Mouse (Mus musculus) cerebellum, adult (tissue): ENCODE measurements around the gene Galr3.
"Not testable (repeated sequence)": the region's sequence is repeated elsewhere in the genome, so short reads cannot be mapped to it uniquely, and the experiment has no call there.

ENCODE experiments used
- ATAC-seq: cut with Nextera tagmentation; 2 replicates; pipeline ENCODE4 v1.9.2; 2017; ENCODE audit warnings: mild to moderate bottlenecking, moderate library complexity, mixed read lengths; ENCODE audit not compliant: insufficient number of reproducible peaks, low FRiP score, low TSS enrichment

Galr3 gene

DNA sequence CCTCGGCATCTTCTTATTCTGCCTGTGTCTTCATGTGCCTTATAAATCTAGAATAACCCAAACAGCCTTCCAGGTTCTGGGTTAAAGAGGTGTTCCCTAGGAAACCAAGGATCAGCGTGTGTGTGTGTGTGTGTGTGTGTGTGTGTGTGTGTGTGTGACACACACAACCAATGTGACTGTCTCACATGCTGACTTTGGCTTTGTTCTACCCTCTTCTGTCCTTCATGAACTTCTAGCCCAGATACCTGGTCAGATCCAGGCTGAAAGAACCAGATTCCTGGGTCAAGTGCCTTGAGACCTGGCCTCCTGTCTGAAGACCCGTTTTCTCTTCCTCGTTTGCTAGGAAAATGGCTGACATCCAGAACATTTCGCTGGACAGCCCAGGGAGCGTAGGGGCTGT is at the start of gene Galr3:
Gene Galr3 (plus strand): TSS at position 301 of the 400 bp plus-strand sequence.
- no peak for ATAC-seq

DNA sequence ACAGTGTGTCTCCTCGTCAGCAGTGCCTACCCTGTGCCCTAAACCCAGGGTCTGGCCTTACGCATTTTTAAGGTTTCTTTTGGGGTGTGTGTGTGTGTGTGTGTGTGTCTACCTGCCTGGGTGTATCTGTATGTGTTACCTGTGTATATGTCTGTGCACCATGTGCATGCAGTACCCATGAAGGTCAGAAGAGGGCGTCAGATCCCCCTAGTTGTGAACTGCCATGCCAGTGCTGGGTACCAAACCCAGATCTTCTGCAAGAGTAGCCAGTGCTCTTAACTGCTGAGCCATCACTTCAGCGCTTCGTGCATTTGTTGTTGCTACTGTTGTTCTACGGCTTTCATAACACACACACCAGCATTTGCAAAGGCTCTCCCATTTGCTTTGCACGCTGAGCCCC is 49.5 kb upstream of the Galr3 start:
- ATAC-seq = no peak

DNA sequence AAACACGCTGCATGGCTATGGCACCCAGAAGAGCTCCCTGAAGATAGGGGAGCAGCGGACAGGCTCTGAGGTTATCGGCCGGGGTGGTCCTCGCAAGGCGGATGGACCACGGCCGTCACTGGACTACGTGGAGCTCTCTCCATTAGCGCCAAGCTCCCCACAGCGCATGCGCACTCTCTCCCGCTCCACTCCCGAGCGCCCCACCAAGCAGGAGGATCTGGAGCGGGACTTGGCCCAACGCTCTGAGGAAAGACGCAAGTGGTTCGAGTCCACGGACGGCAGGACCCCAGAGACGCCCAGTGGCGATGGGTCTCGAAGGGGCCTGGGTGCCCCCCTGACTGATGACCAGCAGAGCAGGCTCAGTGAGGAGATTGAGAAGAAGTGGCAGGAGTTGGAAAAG is 48.8 kb upstream of the Galr3 start:
- no peak for ATAC-seq

DNA sequence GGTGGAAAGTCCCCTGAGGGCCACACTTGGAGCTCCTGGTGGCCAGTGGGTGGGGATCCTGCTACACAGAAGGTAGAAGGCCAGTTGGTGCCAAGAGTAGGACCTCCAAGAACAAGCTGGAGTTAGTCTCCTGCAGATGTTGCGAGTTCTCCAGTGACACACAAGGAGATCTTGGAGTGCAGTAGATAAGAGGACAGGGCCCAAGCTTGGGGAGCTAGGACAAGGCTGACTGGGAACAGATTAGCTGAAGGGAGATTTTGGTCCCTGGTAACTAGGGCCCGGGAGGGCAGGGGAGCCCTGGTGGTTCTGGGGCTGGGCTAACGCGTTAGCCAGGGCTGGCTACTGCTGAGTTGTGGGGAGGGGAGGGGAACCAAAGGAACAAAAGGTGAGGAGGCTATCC is 45.8 kb upstream of the Galr3 start:
- no peak for ATAC-seq

DNA sequence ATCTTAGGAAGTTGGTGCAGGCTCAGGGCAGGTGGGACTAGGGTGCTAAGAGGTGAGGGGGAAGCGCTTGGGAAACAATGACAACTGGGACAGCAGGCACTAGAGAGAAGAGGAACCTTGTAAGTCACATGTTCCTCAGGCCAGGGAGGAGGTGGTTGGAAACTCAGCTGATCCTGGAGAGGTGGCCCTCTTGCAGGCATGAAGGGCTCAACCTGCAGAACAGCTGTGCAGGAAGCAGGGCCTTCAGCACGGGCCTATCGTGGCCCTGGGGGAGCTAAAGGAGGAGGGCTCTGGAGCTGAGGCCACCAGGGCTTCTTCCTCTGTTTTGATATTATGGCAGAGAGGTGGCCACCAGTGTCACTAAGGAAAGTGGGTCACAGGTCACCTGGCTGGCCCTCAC is 45.0 kb upstream of the Galr3 start:
- ATAC-seq = no peak

DNA sequence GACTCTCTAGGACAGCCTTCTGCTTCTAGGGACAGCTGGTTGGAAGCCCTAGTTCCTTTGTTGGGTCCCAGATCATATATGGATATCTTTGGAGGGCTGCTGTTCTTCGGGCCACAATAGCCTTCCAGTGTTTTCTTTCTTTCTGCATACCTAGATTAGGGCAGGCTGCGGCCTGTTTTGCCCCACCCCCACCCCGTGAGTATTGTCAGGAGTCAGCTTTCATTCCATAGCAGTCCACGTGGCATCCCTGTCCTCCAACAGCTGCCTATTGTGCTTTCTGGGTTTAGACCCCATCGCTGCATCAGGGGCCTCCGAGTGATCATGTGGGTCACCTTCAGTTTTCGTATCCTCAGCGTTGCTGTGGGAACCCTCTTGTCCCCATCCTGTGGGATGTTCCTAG is 43.3 kb upstream of the Galr3 start:
- no peak for ATAC-seq

DNA sequence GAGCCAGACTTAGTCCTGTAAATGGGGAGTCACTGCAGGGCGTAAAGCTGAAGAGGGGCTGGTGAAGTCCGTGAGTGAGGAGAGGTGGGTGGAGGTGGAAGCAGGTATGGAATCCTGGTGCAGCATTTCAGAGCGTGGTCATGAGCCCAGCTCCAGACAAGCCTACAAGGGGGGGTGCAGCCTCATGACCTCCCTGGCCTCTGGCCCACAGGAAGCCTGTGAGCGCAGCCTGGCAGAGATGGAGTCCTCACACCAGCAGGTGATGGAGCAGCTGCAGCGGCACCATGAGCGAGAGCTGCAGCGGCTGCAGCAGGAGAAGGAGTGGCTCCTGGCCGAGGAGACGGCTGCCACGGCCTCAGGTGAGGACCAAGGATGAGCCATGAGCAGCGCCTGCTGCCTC is 42.1 kb upstream of the Galr3 start:
- peak; percentile 13; the same call in 1 of the 2 replicates for ATAC-seq

DNA sequence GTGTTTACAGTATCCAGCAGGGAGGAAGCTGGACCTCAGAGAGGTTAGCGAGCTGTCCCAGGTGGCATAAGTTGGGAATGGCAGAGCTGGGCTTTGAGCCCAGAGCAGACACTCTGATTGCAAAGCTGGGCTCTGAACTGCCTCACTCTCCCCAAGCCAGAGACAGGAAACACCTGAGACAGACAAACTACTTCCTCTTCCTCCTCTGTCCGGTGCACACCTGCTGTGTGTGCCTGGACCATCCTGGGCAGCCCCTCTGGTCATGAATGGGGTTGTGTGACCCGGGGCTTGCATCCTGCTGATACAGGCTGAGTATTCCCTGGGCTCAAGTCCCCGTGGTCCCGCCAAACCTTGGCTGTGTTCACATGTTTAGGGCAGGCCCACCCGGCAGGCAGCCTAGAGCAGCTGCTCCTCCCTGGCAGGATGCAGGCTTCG is 41.3 kb upstream of the Galr3 start:
- ATAC-seq = peak; percentile 58

DNA sequence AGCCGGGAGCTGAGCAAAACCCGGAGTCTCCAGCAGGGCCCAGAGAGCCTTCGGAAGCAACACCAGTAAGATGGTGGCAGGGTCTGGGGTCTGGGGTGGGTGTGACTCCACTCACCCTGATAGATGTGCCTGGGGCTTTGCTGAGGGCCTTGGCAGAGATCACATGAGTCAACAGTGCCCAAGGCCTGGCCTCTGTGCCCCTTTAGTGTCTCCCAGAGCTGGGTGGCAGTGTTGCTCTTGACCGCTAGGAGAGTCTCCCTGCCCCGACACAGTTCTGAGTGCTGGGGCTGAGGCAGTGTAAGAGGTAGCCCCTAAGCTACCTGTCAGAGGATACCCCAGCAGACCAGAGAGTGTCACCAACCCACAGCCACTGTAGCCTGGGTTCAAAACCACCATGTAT is 40.1 kb upstream of the Galr3 start:
- no peak for ATAC-seq

DNA sequence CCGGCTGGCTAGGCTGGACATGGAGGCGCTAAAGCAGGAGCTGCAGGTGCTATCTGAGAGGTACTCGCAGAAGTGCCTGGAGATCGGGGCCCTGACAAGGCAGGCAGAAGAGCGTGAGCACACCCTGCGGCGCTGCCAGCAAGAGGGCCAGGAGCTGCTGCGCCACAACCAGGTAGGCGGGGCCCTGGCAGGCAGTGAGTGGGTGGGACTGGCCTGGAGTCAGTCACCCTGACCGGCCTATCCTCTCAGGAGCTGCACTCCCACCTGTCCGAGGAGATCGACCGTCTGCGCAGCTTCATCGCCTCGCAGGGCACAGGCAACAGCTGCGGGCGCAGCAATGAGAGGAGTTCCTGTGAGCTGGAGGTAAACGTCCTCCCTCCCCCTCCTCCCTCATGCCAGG is 39.6 kb upstream of the Galr3 start:
- ATAC-seq = no peak

DNA sequence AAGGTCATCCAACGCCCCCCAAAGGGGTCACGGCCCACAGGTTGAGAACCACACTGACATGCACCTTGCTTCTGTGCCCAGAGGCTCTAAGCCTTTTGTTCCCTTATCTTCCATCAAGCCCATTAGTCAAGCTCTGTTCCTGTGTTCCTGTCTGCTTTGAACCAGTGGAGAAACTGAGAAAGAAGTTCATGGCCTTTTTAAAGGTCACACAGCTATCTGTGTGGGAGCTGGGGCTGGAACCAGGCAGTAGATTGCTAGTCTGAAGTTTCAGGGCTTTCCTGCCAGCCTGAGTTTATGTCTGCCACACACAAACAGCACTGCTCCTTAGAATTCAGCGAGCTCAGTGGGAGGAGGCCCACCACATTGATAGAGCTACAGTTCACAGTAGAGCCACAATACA is 38.6 kb upstream of the Galr3 start:
- no peak for ATAC-seq

DNA sequence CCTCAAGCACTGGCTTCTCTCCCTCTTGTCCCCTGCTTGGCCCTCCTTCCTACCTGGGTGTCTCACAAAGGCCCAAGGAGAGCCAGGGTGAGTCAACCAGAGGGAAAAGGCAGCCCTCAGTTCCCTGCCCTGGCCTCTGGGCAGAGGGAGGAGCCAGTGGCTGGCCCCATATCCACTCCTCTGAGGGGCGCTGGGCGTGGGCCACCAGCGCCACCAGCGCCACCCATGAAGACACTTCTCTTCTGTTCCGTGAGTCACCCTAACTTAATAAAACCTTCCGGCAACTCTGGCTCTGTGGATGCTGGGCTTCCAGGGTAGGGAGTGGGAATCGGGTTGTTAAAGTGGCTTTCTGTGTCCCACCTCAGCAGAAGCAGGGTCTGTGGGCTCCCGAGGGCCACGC is 36.1 kb upstream of the Galr3 start:
- ATAC-seq = no peak

DNA sequence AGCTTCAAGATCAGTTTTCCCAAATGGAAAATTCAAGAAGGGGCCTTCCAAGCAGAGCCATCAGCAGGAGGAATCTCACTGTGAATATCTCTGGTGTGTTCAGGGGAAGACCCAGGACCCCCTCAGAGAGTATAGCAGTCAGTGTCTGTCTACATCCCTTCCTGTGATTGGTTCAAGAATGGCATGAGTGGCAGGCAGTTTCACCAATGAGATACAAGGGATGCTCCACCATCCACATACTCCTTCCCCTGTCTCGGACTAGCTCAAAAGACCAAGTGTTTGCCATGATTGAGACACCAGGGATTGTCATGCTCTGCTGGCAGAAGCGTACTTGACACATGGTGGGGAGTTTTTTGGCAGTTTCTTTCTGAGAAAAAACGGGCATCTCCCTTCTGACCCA is 35.0 kb upstream of the Galr3 start:
- ATAC-seq = no peak

DNA sequence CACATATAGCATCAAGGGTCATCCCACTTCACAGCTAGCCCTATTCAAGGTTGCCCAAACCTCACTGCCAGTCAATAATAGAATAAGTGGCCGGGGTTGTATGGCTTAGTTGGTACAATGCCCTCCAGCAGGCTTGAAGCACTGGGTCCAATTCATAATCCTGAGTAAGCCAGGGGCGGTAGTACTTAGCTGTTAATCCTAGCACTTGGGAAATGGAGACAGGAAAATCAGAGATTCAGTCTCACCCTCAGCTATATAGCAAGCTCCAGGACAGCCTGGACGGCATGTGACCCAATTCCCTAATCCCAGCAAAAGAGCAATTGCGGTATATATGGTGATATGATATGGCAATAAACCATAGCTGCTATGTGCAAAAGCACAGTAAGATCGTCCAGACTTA is 34.6 kb upstream of the Galr3 start:
- no peak for ATAC-seq

DNA sequence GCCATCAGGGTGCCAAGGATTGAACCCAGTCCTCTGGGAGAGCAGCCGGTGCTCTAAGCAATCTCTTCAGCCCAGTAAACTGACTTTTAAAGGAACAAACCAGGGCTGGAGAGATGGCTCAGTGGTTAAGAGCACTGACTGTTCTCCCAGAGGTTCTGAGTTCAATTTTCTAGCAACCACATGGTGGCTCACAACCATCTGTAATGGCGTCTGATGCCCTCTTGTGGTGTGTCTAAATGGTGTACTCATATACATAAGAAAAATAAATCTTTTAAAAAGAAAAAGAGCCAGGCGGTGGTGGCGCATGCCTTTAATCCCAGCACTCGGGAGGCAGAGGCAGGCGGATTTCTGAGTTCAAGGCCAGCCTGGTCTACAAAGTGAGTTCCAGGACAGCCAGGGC is 33.8 kb upstream of the Galr3 start:
- ATAC-seq = not testable (repeated sequence)

DNA sequence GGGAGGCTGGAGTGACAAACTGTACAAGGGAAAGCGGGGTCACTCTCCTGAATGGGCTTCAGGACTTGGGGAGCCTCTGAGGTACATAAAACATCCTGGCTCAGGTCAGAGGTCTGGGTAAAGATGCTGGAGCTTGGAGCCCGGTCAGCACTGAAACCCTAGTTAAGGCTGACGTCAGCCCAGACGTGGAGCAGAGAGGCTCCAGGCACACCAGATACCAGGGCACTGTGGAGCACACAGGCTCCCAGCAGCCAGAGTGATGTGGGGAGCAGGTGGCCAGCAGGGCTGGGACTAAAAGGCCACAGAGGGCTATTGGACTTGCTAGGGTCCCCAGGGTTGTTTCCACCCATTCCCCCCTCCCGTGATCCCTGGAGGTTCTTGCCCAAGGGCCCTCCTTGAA is 32.0 kb upstream of the Galr3 start:
- no peak for ATAC-seq

DNA sequence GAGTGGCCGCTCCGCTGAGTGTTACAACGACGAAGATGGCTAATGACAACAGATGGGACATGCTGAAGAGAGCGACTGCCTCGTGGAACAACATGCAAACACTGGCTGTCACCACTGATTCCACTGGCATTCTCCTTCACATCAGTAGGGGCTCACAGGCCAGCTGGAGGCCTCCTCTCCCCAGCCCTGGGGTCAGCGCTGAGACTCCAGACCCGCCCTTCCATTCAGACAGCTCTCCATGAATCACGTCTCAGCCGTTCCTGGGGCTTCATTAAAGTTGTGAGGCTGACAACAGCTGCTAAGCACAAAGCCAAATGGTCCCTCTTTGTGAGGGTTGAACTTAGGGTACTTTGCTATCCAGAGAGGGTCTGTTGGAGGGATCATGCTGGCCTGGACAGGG is 30.1 kb upstream of the Galr3 start:
- no peak for ATAC-seq

DNA sequence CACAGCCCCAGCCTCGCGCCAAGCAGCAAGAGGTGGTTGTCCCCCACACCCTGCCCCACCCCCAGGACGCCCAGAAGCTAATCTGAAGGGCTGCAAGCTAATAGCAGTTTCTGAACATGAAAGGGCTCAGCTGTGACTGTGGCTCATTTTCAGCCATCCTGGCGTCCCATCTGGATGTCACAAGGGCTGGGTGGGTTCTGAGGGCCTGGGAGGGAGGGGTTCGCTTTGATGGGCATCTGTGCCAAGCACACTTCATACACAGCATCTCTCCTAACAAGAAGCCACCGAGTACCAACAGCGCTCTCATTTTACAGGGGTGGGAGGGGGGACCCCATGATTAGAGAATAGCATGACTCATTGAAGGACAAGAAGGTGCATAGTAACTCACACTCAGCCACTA is 28.3 kb upstream of the Galr3 start:
- no peak for ATAC-seq

DNA sequence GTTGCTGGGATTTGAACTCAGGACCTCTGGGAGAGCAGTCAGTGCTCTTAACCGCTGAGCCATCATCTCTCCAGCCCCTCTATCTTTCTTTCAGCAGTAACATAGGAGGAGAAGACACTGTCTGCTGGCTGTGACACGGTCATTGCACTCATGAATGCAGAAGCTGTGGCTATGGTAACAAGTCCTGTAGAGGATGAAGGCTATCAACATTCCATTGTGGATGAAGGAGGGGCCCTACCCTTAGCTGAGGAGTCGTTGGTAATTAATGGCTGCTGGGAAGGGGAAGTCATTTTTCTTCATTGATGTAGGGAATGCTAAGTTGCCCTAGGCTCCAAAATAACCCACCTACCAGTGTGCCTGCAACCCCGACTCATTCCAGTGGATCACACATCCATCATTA is 23.5 kb upstream of the Galr3 start:
- ATAC-seq = no peak

DNA sequence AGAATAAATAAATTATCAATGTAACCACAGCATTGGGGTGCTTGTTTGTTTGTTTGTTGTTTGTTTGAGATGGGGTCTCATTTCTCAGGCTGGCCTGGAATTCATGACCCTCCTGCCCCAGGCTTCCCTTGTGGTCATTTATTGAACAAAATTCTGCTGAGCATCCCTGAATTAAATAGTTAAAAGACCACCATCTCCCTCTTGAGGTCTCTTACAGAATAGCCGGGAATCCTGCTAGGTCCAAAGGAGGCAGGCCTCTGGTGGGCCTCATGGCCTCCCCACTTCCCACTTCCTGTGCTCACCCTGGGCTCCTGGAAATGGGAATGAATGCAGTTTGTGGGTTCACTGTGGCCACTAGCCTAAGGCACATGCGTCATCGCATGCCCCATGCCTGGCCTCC is 22.8 kb upstream of the Galr3 start:
- no peak for ATAC-seq

DNA sequence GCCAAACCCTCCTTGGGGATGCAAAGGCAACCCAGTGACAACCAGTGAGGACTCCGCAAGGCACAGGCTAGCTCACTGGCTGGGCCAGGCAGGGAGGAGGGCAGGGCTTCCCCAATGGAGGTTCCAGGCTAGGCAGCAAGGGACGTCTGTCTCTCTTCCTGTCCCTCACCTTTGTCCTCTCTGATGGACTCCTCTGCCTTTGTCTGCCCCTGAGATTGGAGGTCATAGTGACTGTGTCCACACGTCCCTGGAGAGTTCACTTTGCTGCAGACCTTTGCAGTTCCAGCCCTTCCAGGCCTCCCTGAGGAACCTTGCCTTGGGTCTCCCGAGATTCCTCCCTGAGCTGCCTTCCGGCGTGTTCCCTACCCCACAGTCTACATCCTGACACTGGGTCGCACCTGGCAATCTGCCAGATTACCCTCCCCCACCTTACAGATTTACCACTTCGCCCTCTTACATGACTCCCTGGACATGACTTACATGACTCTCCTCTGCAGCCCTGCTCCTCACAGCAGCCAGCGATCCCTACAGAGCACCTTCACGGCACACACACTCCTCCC is 18.9 kb upstream of the Galr3 start:
- ATAC-seq = no peak

DNA sequence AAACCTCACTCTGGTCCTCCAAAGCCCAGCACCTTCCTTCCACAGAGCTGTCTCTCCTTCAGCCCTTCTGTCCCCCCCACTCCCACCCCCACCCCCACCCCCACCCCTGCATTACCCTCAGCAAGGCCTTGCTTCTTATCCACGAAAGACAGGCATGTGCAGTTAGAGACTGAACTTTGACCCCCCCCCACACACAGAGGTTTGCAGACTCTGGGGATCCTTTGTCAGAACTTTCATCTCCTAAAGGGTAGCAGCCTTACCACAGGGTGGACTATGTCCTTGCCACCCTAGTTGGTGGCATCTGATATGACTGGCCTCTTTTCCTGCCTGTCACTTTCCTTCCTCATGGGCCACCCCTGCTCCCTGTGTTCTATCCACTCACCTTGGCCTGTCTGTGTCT is 18.3 kb upstream of the Galr3 start:
- no peak for ATAC-seq

DNA sequence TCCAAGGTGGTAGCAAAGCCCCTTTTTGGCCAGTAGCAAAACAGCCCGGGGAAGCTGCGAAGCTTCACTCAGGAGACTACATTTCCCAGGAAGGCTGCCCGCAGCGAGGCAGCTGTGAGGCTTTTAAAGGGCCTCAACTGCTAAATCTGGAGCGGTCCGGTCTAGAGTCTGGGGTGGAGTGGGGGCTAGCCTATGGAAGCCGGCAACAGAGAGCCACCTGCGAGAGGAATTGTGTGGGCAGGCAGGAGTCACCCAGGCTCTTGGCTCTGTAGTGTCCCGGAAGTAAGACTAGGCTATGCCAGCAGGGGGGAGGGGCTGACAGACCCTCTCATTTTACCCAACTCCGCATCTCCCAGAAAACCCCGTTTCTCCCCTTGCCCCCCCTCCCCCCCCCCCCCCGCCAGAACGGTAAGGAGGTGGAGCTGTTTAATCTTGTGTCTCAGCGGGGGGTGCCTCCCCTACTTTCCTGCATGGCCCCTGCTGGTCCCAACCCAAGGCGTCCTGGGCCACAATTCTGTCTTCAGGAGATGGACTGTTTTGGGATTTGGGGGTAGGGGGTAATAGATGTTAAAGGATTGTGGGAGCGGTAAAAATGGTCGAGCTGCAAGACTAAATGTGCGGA is 15.9 kb upstream of the Galr3 start:
- no peak for ATAC-seq
